Mouse (Mus musculus): ENCODE results near the gene Sec23a.
"Not testable (repeated sequence)": the region's sequence is repeated elsewhere in the genome, so short reads cannot be mapped to it uniquely, and the experiment has no call there.

Sec23a gene

DNA sequence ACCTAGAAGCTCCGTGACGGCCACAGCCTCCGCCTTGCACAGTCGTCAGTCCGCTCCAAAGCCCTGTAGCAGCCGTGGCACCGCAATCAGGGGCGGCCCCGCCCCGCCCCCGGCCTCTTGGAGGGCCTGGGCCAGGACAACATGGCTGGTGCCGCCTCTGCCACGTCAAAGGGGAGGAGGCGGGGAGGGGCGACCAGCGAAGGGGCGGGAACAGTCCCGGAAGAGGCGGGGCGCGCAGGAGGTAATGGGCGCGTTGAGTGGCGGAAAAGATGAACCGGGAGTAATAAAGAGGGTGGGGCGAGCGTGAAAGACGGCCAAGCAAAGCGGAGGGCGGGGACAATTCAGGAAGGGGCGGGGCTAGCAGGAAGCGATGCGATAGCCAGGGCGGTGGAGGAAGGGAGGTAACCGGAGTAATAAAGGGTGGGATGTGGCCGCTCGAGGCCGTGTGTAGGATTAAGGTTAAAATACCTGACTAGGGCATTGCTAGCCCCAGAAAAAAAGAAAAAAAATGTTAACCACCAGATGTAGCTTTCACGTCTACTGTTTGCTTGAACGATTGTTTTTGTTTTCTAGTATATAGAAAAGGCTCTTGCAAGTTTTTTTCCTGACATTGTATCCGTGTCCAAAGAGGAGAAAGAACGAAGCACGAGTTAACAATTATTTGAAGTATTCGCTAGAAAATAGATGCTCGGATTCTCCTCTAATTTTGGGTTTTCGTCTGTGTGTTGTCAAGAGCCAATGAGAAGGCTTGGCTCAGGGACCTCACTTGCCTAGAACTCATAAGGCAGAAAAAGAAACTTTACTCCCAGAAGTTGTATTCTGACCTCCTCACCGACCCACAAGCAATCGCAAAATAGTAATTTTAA is at the start of gene Sec23a:
Gene Sec23a, minus strand, starts transcription at position 174 of the 866 bp plus-strand sequence.
- DNase-seq (ENCODE audit: low read depth, low spot score): peak; percentile 98

DNA sequence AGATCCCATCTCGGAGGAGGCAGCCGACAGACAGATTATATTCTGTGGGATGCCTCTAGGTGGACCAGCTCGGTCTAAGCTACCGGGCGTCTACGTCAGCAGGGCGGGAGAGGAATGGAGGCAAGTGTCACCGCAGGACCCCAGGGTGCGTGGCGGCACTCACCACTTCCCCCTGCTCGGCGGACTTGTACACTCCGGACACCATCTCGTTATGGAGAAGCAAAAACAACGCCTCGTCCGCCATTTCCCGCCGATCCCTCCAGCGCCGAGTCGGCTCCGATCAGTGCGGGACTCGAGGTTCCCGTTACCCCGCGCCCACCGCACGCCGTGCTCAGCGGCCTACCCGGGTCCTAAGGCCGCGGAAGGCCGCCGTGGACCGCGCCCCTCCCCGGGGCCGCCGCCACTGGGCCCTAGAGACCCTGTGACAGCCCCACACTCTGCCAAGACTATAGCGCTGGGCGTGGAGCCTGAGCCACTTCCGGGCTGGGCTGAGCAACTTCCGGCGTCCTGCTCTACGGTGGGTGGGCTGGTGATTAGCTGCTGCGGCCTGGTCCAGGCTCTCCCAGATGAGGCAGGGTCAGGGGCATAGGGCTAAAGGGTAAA is 49.3 kb upstream of the Sec23a start, which contains the start of gene Trappc6b:
Gene Trappc6b, minus strand, starts transcription at position 480 of the 603 bp plus-strand sequence.
- DNase-seq (ENCODE audit: low read depth, low spot score): peak; percentile 89

- DNase-seq (ENCODE audit: low read depth, low spot score): no peak
Observed at GRCm38 (mm10) chr12:59060322-59060721, 48.5 kb upstream of the Sec23a start.

DNA sequence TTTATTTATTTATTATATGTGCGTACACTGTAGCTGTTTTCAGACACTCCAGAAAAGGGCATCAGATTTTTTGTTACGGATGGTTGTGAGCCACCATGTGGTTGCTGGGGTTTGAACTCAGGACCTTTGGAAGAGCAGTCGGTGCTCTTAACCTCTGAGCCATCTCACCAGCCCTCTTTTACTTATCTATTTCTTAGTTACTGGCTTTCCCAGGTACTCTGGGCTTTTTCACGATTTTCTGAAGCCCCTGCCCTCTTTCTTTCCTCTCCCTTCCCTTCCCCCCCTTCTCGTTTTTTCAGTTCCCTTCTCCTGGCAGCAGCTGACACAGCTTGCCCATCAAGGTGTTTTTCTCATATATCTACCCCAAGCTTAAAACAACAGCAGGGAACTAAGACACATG is 46.4 kb upstream of the Sec23a start:
- DNase-seq (ENCODE audit: low read depth, low spot score): not testable (repeated sequence)

DNA sequence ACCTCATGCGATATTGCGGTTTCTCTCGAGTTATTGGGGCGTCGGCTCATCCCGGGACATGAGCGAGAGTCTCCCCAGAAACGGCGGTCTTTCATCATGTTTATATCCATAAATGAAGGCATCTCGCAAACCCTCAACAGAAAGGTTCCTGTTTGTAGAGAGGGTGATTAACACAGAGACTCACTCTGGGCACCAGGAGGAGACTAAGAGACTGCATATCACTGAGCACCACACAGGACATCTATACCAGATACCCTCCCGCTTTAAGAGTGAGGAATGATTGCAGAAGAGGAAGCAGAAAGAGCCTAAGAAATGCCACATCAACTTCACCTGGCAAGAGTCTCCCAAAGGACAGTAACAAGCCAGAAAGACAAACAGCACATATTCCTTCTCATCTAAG is 44.4 kb upstream of the Sec23a start:
- no peak for DNase-seq (ENCODE audit: low read depth, low spot score)

DNA sequence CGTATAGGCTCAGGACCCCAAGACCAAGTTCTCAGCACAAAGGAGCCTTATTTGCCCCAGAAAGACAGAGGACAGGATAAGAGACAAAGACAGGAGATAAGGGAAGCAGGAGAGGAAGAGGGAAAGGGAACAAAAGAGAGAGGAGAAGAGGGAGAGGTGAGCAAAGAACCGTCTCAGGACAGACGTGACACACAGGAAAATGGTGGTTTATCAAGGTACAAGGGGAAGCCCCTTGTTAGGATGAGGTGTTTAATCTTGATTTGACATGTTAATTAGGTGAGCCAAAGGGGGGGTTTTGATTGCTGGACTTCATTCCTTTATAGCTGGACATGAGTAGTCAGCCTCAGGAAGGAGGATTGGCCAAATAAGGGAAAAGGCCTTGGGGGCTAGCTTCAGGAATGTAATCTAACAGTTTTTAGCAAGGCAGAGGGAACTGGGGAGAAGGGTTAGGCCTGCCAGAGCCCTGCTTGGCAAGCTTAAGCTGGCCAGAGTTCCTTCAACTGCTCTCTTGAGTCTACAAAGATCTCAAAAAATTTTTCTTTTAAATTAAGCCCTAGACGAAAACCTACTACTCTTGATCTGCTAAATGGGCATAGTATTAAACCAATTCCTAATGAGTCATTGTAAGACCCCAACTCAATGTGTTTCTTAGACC is 43.5 kb upstream of the Sec23a start:
- DNase-seq (ENCODE audit: low read depth, low spot score): no peak

DNA sequence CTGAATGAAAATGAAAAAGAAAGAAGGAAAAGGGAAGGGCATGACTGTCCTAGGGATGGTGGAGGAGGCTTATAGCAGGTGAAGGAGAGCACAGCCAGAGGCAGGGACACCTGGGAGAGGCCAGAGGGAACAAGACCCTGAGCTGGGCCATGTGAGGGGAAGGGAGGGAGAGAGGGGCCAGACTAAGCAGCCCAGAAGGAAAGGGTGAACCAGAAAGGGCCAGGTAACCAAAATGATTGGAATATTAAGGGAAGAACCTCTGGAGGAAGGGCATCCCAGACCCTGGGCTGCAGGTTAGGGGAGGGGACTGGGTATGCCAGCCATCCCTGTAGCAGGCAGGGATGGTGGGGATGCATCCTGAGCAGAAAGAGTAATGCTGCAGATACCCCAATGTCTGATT is 42.2 kb upstream of the Sec23a start:
- DNase-seq (ENCODE audit: low read depth, low spot score): no peak

DNA sequence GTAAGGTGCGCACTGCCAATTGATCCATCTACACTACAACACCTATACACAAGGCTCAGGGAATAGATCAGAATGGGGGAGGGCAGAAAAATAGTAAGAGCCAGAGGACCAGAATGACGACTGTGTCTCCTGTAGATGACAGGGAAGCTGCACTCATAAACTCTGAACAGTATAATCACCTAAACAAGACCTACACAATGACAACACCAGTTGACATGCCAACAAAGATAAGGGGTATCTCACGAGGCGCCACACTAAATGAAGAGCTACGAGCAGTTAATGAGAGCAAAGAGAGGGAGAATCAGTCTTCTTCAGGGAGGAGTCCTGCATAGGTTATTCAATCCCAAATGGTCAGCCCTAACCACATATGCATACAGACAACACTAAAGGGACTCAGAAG is 41.3 kb upstream of the Sec23a start:
- no peak for DNase-seq (ENCODE audit: low read depth, low spot score)

GRCm38 (mm10) chr12:59052470-59052869 is 40.7 kb upstream of the Sec23a start:
- DNase-seq (ENCODE audit: low read depth, low spot score): no peak

DNA sequence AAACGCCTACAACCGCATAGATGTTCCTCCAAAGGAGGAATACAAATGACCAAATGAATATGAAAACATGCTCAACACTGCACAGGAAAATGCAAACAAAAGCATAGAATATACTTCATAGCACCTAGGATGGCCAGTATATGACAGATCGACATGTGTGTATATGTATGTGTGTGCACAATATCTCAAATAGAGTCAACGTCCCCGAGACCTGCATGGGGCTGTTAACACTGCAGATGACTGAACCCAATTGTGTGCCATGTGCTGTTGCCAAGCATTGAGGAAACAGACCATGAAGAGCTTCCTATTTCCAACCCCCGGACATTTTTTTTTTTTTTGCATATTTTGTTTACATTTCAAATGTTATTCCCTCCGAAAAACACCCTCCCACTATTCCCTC is 29.0 kb upstream of the Sec23a start:
- DNase-seq (ENCODE audit: low read depth, low spot score): no peak

- DNase-seq (ENCODE audit: low read depth, low spot score): peak; percentile 99
Observed at GRCm38 (mm10) chr12:59039971-59040844, 28.4 kb upstream of the Sec23a start.

DNA sequence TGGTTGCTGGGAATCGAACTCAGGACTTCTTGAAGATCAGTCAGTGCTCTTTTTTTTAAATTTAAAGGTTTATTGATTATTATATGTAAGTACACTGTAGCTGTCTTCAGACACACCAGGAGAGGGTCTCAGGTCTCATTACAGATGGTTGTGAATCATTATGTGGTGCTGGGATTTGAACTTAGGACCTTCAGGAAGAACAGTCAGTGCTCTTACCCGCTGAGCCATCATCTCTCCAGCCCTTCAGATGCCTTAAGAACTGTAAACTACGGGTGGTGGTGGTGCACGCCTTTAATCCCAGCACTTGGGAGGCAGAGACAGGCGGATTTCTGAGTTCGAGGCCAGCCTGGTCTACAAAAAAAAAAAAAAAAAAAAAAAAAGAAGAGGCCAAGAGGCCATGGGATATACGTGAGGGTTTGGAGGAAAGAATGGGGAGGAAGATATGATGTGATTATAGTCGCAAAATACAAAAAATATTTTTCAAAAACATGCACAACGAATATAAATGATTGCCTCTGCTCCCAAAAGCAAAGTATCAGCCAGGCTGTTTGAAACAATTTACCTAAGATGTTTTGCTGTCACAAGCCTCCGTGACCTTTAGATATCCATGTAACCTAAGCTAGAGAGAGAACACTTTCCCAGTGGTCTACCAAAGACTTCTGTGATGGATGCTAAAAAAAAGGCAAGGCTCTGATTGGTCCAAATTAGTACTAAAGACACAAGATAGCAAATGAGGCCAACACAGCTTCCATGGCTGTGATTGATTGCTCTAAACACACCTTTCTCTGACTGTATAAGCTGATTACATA is 27.5 kb upstream of the Sec23a start:
- peak; percentile 89 for DNase-seq (ENCODE audit: low read depth, low spot score)

DNA sequence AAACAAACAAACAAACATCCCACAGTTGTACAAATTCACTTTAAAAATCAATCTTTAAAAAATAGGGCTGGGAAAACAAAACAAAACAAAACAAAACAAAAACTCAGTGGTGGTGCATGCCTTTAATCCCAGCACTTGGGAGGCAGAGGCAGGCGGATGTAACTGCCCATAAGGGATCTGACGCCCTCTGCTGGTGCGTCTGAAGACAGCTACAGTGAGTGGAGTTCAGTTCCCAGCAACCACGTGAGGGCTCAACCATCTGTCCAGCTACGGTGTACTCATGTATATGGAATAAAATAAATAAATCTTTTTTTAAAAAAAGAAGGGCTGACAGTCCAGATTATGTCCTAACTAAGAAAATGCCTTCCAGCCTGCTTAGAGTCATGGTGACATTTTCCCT is 20.3 kb upstream of the Sec23a start:
- peak; percentile 74 for DNase-seq (ENCODE audit: low read depth, low spot score)

DNA sequence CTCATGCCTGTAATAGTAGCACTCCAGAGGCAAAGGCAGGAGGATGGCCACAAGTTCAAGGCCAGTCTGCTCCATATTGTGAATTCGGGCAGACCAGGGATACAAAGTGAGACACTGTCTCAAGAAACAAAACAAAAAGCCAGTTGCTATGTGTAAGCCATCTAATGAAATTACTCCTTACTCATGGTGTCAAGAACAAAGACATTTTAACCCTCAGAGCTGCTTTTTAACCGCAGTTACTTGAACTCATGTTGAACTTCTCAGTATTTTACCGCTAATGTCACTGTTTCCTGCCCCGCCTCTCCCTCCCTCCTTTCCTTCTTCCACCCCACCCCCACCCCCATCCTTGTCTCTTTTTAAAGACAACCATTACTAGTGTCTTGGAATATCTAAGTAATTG is 9.5 kb upstream of the Sec23a start:
- no peak for DNase-seq (ENCODE audit: low read depth, low spot score)

DNA sequence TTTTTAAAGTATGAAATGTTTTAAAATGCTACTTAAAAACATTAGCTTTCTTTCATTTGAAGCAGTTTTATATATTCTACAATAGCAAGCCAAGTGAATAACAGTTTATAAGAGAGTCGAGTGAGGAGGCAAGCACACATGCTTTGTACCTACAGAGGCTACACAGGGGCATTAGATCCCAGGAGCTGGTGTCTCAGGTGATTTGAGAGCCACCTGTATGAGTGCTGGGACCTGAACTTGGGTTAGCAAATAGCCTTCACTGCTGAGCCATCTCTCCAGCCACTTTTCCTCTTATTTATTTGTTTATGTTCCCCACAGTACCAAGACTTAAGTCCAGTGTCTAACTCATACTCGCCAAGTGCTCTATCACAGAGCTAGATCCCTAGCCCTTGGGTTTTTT is 8.1 kb upstream of the Sec23a start:
- DNase-seq (ENCODE audit: low read depth, low spot score): no peak

- no peak for DNase-seq (ENCODE audit: low read depth, low spot score)
Observed at GRCm38 (mm10) chr12:59017970-59018369, 6.2 kb upstream of the Sec23a start.

- DNase-seq (ENCODE audit: low read depth, low spot score): peak; percentile 95
Observed at GRCm38 (mm10) chr12:59013234-59013633, 1.4 kb upstream of the Sec23a start, which contains the start of gene Gemin2. Gene Gemin2 (plus strand): TSS chr12:59013393.

- DNase-seq (ENCODE audit: low read depth, low spot score): no peak
Observed at GRCm38 (mm10) chr12:59012710-59013091, 884 bp upstream of the Sec23a start.

DNA sequence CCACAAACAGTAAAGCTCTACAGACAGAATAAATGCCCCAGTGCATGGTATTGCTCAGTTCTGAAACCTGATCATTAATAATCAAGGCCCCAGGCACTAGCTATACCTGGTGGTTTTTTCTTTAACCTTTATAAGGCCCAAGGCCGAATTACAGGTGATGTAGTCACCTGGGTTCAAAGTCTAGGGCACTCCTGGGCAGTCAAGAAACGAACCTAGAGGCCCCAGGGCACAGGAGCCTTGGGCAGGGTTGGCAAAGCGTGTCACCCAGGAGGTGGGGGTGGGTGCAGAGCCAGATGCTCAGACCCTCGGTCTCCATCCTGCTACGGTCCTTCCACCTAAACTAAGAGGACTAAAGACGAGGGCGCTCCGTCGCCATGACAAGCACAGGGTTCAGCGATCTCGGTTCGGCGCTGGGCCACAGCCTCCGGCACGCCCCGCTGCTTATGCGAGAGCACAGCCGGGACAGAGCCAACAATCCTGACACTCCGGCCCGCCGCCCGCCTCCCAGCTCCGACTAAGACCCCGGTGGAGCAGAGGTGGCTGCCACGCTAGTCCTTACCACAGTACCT is 458 bp downstream of the Sec23a start:
- no peak for DNase-seq (ENCODE audit: low read depth, low spot score)

DNA sequence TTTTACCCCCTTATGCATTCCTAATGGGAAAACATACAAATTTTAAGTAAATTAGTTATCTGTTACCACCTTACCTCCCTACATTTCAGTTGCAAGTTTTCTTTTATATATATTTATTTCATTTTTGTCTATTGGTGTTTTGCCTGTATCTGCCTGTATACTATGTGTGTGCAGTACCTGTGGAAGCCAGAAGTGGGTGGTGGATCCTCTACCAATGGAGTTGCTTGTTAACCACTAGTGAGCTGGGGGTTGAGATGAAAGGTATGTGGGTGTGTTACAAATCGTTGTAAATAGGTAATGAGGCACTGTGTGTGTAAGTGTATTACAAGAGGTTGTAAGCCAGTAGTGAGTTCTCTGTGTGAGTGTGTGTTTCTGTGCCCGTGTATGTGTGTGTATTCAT is 1.3 kb downstream of the Sec23a start:
- peak; percentile 71 for DNase-seq (ENCODE audit: low read depth, low spot score)
